Mouse (Mus musculus) forebrain, postnatal 0 days (tissue): ENCODE data around the gene Atp8a2. TPM values are rescaled to one million over a fixed set of nuclear protein-coding genes. Genes with fewer than 3 reads are reported as not detected.
"Not testable (repeated sequence)": the region's sequence is repeated elsewhere in the genome, so short reads cannot be mapped to it uniquely, and the experiment has no call there.

Experiments
- ATAC-seq: fragments of 200-750 bp; cut with Nextera tagmentation; 2 replicates; pipeline ENCODE4 v1.8.0; 2017; ENCODE audit warnings: mild to moderate bottlenecking, moderate library complexity
- DNase-seq: peaks from one replicate; pipeline ENCODE4 v3.0.0-alpha.2; 2015
- H3K27ac ChIP-seq: fragments of 300-500 bp; sonication (generic); 2 replicates; pipeline ENCODE4 v1.5.1; 2014; ENCODE audit warnings: low read depth, mild to moderate bottlenecking, antibody characterized with exemption, low read length, moderate library complexity, mixed read lengths
- H3K27me3 ChIP-seq: fragments of 300-500 bp; sonication (generic); 2 replicates; pipeline ENCODE4 v1.6.1; 2014; ENCODE audit warnings: mild to moderate bottlenecking, low read length, mixed read lengths; ENCODE audit not compliant: insufficient read depth
- H3K36me3 ChIP-seq: fragments of 300-500 bp; sonication (generic); 2 replicates; pipeline ENCODE4 v1.6.1; 2014; ENCODE audit warnings: mild to moderate bottlenecking, moderate library complexity; ENCODE audit not compliant: insufficient read depth
- H3K4me1 ChIP-seq: fragments of 300-500 bp; sonication (generic); 2 replicates; pipeline ENCODE4 v1.6.1; 2014; ENCODE audit warnings: antibody characterized with exemption; ENCODE audit not compliant: insufficient read depth
- H3K4me2 ChIP-seq: fragments of 300-500 bp; sonication (generic); 2 replicates; pipeline ENCODE4 v1.6.1; 2014; ENCODE audit warnings: low read depth, mild to moderate bottlenecking, moderate library complexity
- H3K4me3 ChIP-seq: fragments of 300-500 bp; sonication (generic); 2 replicates; pipeline ENCODE4 v1.5.1; 2014; ENCODE audit warnings: low read depth, low read length, mixed read lengths
- H3K9ac ChIP-seq: fragments of 300-500 bp; sonication (generic); 2 replicates; pipeline ENCODE4 v1.6.1; 2014; ENCODE audit warnings: mild to moderate bottlenecking
- H3K9me3 ChIP-seq: fragments of 300-500 bp; sonication (generic); 2 replicates; pipeline ENCODE4 v1.6.1; 2016; ENCODE audit warnings: low read length
- CTCF ChIP-seq: sonication (generic); IDR thresholded peaks from 2 replicates; pipeline ENCODE4 v1.5.1; 2016; ENCODE audit warnings: antibody characterized with exemption, control low read depth, low read depth
- WGBS: fragments of 180-500 bp; shearing (Covaris S2); extraction: QIAGEN DNeasy Blood & Tissue Kit; methylation state at CpG from one replicate; pipeline ENCODE4 v1.1.7; 2014; 5-methylcytosine and 5-hydroxymethylcytosine counted together
- polyA plus RNA-seq: library from polyadenylated mRNA; unstranded; fragments of >200 nt; fragmentation: Nextera tagmentation; extraction: Ambion mirVana; gene quantifications from 2 replicates; pipeline ENCODE4 v1.2.1, GENCODE M21; 2015
- total RNA-seq: library from RNA; depleted of rRNA; stranded (reverse); fragments of >200 nt; gene quantifications from 2 replicates; pipeline ENCODE4 v1.2.3, GENCODE M21; 2014

Atp8a2 gene
- total and polyA plus RNA-seq, 2 experiments from 2014 or later: 33.6 to 38.0 TPM

DNA sequence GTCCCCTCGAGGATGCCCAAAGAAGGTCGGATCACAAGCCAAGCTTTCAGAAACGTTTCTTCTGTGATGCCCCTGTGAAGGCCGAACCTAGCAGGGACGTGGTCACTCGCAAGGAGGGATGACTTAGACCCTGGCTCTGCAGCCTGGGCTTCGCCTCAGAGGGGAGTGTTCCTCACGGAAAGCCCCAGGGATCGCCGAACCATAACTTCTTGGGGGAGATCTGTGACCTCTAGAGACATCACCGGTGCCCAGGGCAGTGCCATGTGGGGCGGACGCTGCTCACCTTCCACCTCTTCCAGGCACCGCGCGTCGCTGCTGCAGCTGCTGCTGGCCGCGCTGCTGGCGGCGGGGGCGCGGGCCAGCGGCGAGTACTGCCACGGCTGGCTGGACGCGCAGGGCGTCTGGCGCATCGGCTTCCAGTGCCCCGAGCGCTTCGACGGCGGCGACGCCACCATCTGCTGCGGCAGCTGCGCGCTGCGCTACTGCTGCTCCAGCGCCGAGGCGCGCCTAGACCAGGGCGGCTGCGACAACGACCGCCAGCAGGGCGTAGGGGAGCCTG is 571.1 kb downstream of the Atp8a2 start:
- Histone ChIP-seq H3K9me3 (no peaks in the 10 kb centered on the region), H3K36me3 (no peaks in the 10 kb centered on the region), H3K4me3 (peak overlapping the region; percentile 67), H3K4me2 (peak overlapping the region; percentile 82), H3K4me1 (peaks cover 8% of the 10 kb centered on the region; the same call in 1 of the 2 replicates), H3K9ac (peak overlapping the region; percentile 58), H3K27me3 (no peaks in the 10 kb centered on the region), H3K27ac (peak overlapping the region; percentile 76)
- WGBS: under 1% methylated on average over 51 of the region's 51 CpGs
- DNase-seq: peak; percentile 64
- no peak for TF ChIP-seq CTCF
- peak; percentile 56 for ATAC-seq

DNA sequence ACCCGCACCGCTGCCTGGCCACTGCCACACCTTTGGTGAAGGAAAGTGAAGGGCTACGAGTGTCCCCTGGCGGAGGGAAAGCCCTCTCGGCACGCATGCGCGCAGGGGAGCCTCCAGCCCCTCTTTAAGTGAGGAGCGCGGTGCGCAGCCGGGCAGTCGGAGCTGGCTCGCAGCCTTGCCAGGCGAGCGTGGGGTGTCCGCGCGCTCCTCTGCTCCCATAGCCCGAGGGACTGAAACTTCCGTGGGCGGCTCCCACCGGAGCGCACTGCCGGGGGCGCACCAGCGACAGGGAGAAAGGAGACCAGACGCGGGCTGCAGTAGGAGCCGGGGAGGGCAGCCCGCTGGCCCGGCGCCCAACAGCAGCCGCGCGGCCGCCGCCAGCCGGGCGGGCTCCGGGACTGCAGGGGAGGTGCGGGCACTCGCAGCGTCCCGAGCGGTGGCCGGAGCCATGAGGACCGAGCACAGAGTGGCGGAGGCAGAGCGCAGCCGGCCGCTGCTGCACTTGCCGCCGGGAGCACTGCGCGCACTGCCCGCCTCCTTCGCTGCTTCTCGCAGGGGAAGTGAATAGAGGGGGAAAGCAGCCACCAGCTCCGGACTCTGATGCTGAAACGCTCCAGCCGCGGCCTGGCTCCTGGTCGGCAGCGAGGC is 571.7 kb downstream of the Atp8a2 start, which contains the start of gene Shisa2:
Shisa2 (plus strand) TSS at position 151 of the 648 bp plus-strand sequence.
- peaks cover 8% of the 10 kb centered on the region; the same call in 1 of the 2 replicates for H3K4me1 ChIP-seq
- H3K9ac ChIP-seq: peak within 1 kb of the TSS; percentile 58
- peak within 1 kb of the TSS; percentile 82 for H3K4me2 ChIP-seq
- ATAC-seq (peak; percentile 79), DNase-seq (peak; percentile 88)
- WGBS: 2% methylated on average over 62 of the region's 65 CpGs
- peak within 1 kb of the TSS; percentile 76 for H3K27ac ChIP-seq
- no peaks in the 10 kb centered on the region for H3K36me3 ChIP-seq
- TF ChIP-seq CTCF: peak; percentile 78
- peak within 1 kb of the TSS; percentile 67 for H3K4me3 ChIP-seq
- no peaks in the 10 kb centered on the region for H3K9me3 ChIP-seq
- no peaks in the 10 kb centered on the region for H3K27me3 ChIP-seq

DNA sequence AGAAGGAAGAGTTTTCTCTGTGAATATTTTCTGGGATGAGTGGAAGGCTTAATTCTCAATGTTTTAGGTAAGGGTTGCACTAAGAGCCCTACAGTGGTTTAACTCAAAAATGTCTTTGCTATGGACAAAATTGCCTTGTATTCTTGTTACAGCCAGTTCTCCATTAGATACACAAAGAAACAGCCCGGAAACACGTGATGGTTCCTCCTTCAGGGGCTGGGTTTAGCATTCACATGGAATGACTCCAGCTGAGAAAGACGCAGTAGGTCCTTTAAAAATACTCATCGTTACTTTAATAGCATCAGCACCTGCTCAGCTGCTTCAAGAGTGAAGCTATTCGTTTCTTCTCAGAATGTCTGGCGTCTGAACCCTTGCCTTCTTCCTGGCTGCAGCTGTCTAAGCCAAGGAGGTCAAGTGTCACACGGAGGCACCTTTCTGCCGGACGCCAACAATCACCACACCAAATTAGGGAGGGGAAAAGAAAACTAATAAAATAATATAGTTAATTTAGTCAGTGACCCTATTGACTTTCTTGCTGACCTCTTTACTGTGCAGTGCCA is 572.6 kb downstream of the Atp8a2 start:
- Histone ChIP-seq H3K4me1 (peaks cover 8% of the 10 kb centered on the region; the same call in 1 of the 2 replicates), H3K9ac (no peak overlapping the region), H3K27me3 (no peaks in the 10 kb centered on the region), H3K4me2 (peak overlapping the region; percentile 82; the same call in 1 of the 2 replicates), H3K36me3 (no peaks in the 10 kb centered on the region), H3K4me3 (no peak overlapping the region), H3K9me3 (no peaks in the 10 kb centered on the region), H3K27ac (no peak overlapping the region)
- no peak for TF ChIP-seq CTCF
- WGBS: 19% methylated on average over 9 of the region's 9 CpGs
- no peak for DNase-seq
- ATAC-seq: no peak

DNA sequence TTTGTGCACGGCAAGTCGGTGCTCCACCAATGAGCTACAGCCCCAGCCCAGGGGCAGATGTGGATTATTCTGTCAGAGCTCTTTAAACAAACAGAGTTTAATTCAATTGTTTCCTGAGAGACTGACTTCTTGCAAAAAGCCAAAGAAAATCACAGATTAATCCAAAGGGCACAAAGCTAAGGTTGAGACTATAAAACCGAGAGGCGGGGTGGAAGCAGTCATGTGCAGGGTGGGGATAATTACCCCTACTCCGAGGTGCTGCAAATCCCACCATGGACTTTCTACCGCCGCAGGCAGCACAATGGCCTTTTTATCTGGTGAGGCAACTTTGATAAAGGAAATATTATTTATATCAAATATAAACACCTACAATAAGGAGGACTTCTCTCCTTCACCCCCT is 580.2 kb downstream of the Atp8a2 start:
- H3K9me3 ChIP-seq: no peaks in the 10 kb centered on the region
- no peak overlapping the region for H3K4me3 ChIP-seq
- H3K36me3 ChIP-seq: no peaks in the 10 kb centered on the region
- no peak for TF ChIP-seq CTCF
- H3K4me1 ChIP-seq: no peaks in the 10 kb centered on the region
- no peak for DNase-seq
- no peaks in the 10 kb centered on the region for H3K27me3 ChIP-seq
- no peak overlapping the region for H3K9ac ChIP-seq
- no peak for ATAC-seq
- H3K4me2 ChIP-seq: no peak overlapping the region
- 29% methylated on average over 7 of the region's 7 CpGs for WGBS
- no peak overlapping the region for H3K27ac ChIP-seq

DNA sequence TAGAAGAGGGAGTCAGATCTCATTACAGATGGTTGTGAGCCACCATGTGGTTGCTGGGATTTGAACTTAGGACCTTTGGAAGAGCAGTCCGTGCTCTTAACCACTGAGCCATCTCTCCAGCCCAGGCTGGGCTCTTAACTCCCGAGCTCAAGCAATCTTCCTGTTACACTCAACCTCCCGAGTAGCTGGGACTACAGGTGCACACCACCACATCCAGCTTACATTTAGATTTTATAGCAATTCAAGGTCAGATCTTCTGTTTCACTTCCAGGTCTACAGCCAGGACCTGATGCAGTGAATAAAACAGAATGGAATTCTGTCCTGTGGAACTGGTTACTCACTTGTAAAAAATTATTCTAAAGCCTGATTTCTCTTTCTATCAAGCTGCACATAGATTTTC is 582.8 kb downstream of the Atp8a2 start:
- not testable (repeated sequence) for H3K4me1 ChIP-seq, H3K27ac ChIP-seq, ATAC-seq, H3K36me3 ChIP-seq, H3K9me3 ChIP-seq, H3K4me3 ChIP-seq, DNase-seq, H3K27me3 ChIP-seq, H3K4me2 ChIP-seq, H3K9ac ChIP-seq
- 88% methylated on average over 3 of the region's 3 CpGs for WGBS

DNA sequence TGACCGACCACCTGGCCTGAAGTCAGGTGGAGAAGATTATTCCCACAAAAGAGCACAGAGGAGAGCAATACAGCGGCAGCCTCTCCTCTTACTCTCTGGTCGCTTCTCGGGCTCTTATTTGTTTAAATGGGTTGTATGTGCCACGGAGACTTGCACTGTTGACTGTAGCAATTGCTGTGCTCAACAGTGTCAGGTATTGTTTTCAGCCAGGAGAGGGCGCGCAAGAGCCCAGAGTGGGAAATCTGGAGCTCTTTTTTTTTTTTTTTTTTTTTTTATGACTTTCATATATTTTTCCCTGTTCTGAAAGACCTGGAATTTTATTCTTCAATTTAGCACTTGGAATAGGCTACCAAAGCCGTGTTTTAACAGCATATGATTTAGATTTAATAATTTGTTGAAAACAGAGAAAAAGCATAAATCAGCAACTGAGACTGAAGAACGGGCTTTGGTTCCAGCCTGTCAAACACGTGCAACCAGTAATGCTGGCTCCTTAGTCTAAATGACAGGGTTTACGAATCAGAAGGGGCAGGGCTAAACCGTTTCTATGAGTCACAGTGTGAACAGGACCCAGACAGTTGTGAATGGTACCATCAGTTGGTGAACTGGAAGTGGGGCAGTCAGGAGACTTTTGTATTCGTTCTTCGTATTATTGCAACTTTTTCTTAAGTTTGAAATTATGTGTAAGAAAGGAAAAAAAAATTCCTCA is 583.9 kb downstream of the Atp8a2 start:
- 50% methylated on average over 14 of the region's 14 CpGs for WGBS

More for the DNA sequence above, 583.9 kb downstream of the Atp8a2 start:
- no peak overlapping the region for H3K4me2 ChIP-seq
- no peak for ATAC-seq
- TF ChIP-seq CTCF: peak; percentile 77
- no peak overlapping the region for H3K4me3 ChIP-seq
- DNase-seq: peak; percentile 75
- H3K9ac ChIP-seq: no peak overlapping the region
- no peaks in the 10 kb centered on the region for H3K36me3 ChIP-seq
- no peak overlapping the region for H3K27ac ChIP-seq
- H3K9me3 ChIP-seq: no peaks in the 10 kb centered on the region
- no peaks in the 10 kb centered on the region for H3K27me3 ChIP-seq
- H3K4me1 ChIP-seq: no peaks in the 10 kb centered on the region
